Mouse (Mus musculus) liver, embryonic 14.5 days (tissue): ENCODE measurements around the gene Npff.

Experiments
- CTCF ChIP-seq: IDR thresholded peaks from 2 replicates; pipeline ENCODE4 v1.5.1; 2016; ENCODE audit warnings: antibody characterized with exemption, low read depth, control low read depth
- EP300 ChIP-seq: IDR thresholded peaks from 2 replicates; pipeline ENCODE4 v1.6.1; 2016; ENCODE audit warnings: antibody characterized with exemption, low read depth

- TF ChIP-seq CTCF (no peak), EP300 (no peak)
These were observed 9.5 kb downstream of the Npff start for GRCm38 (mm10) chr15:102515261-102515660.
